Mouse (Mus musculus): ENCODE measurements around the gene Fdps.
"Not testable (repeated sequence)": the region's sequence is repeated elsewhere in the genome, so short reads cannot be mapped to it uniquely, and the experiment has no call there.

Gene Fdps

DNA sequence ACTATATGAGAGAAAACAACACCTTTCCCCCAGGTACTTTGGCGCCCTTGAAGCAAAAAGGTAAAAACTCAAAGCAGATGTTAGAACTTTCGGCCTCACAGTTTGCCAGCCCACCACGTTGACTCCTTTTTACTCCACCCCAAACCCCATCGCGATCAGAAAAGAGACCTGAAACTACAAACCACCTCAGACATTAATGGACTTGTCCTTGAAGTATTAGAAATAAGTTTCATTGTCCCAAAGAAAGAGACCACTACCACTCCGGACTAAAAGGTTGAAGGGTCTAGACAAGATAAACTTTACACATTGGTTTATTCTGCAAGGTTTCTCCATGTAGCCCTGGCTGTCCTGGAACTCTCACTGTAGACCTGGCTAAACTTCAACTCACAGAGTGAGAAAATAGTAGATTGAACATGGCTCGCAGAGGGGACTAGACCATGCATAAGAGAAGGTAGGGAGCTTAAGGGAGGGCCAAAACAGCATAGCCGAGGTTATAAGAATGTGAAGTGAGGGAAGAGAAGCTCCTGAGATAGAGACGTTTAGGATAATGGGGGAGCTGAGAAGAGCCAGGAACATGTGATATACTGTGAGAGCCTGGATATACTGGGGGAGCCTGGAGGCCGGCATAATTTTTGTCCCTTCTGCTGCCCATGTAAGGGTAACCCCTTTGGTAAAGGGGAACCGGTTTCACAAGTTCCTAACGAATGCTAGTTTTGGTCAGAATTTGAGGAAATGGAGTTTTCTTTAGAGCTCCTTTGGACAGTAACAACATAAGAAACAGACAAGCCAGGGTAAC, 934 bp upstream of the Fdps start:
- DNase-seq (ENCODE audit: low spot score): no peak

DNA sequence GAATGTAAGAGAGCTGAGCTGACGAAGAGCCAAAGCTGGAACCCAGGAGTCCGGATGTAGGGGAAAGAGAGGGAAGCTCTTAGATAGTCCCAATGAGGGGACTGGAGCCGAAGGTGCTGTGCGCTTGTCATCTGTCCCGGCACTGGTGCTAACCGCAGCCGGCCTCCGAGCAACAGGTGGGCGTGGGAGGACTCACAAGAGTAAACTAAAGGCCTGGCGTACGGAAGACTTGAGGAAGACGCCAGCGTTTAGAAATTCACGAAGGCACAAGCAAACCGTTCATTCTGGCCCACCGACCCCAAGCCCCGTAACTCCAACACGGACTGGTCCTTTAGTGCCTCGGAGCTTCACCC, 324 bp downstream of the Fdps start:
- peak; percentile 56 for DNase-seq (ENCODE audit: low spot score)

DNA sequence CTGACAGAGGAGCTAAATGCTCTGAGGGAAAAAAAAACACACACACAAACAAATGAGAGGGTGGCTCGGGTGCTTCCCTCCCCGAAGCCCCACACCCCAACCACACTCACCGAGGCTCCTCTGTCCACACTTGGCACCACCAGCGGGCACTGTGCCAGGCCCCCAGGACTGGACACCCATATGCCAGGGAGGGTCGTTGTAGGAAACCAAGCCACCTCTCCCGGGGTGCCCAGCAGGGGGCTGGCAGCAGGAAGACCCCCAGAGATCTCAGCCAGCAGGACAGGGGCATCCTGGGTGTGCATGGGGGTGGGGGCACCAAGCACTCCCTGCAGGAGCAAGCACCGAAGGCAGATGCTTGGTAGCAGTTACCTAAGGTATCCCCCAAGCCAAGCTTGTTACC, 948 bp downstream of the Fdps start, which contains the start of gene Gm43738:
Gene Gm43738, minus strand, starts transcription at position 289 of the 400 bp plus-strand sequence.
- peak; percentile 34 for DNase-seq (ENCODE audit: low spot score)

DNA sequence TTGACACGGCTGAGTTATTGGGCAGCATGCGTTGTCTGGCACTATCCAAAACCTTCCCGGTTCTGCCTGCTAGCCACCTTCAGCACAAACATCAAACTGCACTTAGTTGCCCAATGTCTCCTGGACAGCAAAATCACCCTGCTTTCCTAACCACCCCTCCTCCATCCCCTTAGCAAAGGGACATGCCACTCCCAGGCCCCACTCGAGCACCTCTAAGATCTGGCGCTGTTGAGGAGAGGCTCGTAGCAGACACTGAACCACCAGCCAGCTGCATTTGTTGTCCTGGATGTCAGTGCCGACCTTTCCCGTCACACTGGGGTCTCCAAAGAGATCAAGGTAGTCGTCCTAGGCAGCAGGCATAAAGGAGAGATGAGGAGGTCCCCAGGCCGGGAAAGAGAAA, 7.7 kb downstream of the Fdps start:
- DNase-seq (ENCODE audit: low spot score): no peak

DNA sequence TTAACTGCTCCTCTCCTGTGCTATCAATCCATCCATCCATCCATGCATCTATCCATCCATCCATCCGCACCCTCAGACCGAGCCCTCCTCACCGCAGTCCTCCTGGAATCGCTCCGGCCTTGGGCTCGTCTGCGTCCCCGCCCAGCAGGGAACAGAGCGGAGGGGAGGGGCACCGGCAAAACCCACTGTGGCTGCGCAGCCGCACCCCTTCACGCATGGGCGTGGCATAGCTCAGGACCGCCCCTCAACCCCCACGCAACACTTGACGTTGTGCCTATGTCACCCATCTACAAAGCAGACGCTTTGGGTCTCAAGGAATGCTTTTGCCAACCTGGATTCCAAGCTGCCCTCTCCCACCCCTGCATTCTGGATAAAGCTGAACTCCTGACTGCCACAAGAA, 8.6 kb downstream of the Fdps start, which contains the start of gene Rusc1:
Gene Rusc1, minus strand, starts transcription at position 137 of the 400 bp plus-strand sequence.
- DNase-seq (ENCODE audit: low spot score): peak; percentile 91

DNA sequence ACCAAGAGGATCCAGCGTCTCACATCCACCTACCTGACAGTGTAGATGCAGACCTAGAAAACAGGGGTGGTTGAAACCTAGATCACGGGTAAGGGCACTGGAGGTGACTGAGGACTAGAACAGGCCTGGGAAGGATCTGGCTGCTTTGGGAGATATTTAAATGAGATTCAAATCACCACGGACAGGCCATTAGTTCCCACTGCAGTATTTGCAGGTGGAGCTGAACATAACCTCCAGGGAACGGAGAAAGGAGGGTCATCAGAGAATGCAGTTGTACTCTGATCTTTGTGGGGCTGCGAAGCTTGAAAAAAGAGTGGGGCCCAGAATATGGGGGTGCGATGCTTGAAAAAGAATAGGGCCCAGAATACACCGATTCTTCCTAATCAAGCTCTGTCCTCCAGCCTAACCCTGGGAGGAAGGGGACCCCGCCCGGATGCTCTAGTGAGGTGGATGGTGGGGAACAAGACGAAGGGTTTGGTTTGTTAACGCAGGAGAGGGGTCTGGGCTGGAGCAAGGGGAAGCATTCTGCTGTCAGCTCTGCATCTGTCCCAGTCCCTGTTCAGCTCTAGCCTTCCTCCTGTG, 9.2 kb downstream of the Fdps start:
- no peak for DNase-seq (ENCODE audit: low spot score)

DNA sequence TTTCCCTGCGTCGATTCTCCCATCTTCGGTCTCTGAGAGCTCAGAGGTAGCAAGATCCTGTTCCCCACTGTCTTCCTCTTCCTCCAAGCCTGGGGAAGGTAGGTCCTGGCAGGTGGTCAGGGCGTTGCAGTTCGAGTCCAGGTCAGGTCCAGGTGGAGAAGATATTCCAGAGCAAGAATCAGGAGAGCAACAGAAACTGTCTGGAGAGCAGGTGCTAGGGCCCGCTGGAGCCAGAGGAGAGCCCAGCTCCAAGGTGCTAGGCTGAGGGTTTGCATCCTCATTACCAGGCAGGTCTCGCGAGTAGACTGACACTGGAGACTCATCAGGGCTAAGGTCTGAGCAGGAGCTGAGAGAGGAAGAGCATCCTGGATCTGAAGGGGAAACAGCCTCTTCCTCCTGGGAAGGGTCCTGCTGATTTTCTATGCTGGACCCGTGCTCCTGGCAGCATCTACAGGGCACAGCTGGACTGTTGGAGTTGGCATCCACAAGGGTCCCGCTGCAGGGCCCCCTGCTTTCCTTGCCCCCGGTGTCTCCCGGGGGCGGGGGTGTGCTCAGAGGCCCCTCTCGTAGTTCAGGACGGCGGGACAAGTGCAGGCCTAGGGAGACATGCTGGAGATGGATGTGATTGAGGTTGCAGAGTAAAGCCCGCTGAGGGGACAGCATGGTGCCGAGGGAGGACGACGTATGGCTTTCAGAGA, 9.8 kb downstream of the Fdps start:
- DNase-seq (ENCODE audit: low spot score): peak; percentile 66

DNA sequence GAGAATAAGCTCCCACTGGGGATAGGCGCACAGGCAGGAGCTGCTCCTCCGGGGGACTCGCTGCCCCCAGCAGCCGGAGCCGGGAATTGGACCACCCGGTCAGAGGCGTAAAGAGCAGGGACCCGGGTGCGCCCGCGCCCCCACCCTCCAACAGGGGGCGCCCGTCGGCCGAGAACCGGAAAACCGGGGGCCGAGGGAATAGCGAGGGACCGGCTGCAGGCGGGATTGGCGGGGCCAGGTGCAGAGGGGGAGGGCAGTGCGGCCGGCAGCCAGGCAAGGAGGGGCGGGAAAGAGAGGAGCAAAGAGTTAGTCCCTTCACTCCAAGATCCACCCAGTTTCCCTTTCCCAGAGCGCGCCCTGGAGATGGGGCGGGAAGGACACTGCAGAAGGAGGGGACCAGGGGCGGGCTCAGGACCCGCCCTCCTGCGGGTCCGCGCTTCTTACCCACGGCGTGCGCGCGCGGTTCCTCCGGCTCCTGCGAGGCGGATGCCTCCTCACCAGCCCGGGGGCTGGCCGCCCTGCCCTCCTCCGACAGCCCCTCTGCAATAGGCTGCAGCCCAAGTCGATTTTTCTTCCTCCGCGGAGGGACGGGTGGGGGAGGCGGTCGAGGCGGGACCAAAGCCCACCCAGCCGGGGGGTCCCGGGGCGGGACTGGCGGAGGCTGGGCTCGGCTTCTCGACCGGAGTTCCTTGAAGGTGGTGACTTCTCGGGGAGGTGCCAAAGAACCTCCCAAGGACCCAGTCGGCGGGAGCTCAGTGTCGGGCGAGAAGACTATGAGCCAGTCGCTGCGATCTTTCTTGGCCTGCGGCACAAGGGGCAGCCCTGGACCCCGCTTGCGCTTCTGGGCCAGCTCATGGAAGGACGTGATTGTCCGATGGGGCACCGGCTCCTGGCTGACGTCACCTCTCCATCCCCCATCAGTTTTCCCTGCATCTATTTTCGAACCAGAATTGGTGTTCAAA, 10.8 kb downstream of the Fdps start:
- DNase-seq (ENCODE audit: low spot score): peak; percentile 90

DNA sequence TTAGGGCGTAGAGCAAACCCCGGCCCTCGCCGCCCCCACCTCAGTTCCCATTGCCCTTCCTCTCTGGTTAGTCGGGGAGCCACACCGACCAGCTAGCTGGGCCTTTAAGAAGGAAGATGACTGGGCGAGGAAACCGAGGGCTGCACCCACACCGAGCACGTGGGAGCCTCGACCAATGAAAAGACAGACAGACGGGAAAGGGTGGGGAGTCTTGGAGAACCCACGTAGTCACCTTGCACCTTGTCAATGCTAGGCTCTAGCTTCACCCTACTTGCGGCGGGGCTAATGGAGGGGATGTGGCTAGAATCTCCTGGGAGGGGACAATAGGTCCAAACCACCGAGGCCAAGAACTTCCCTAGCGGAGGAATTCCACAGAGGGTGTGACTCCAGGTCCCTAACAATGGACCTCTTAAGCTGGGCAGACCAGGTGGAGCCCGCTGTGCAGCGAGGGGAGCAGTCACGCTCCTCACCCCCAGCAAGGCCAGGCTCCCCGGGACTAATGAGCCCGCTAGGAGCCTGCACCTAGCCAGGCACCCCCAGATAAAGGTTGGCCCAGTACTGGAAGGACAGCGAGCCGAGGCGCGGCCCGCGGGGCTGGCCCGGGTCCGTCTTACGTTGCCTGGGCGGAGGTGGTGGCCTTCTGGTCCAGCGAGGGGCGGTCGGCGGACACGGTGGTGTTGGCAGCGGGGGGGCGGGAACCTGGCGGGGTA, 11.7 kb downstream of the Fdps start:
- DNase-seq (ENCODE audit: low spot score): peak; percentile 73

DNA sequence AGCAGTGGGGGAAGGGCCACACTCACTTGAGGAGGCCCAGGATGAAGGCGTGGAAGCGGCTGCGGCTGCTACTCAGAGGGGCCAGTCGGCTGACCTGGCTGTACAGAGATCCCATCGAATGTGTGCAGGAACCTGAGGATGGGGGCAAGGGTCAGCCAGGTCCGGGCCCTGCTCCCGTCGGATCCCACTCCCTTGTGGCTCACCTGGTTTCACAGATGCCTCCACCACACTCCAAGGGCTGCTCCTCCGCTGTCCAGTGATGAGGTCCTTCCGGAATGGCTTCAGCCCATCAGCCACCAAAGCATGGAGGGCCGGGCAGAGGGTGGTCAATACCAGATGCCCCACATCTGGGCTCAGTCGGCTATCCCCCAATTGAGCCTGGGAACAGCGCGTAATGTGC, 12.8 kb downstream of the Fdps start:
- no peak for DNase-seq (ENCODE audit: low spot score)

DNA sequence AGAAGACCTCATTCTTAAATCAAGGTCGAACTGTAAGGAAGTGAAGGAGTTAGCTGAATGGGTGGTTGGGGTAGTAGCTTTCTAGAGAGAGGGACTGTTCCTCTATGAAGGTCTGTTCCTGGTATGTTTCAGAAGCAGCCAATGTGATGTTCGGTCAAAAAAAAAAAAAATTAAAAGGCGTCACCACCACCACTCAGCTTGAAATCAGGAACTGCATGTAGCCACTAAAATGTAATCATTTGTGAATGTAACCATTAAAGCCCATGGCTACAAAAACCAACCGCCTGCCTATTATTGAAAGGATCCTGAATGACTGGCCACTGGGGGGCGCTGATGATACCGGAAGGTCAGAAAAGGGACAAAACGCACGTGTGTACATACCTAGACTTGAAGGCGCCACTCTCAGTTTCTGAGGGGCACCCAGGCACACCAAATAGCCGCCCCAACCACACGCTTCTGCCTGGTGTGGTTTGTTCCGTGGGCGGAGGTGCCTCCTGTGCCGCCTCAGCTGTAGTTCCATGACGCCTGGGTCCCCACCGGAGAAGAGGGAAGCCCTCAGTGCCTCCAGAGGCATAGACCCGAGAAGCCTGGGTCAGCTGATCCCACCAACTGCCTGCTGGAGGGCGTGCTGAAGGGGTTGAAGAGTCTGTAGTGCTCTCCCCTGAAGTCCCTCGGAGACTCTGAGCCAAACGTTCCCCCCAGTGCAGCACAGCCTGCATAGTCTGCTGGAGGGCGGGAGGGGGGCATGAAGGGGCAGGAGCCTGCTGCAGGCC, 14.2 kb downstream of the Fdps start:
- peak; percentile 81 for DNase-seq (ENCODE audit: low spot score)

DNA sequence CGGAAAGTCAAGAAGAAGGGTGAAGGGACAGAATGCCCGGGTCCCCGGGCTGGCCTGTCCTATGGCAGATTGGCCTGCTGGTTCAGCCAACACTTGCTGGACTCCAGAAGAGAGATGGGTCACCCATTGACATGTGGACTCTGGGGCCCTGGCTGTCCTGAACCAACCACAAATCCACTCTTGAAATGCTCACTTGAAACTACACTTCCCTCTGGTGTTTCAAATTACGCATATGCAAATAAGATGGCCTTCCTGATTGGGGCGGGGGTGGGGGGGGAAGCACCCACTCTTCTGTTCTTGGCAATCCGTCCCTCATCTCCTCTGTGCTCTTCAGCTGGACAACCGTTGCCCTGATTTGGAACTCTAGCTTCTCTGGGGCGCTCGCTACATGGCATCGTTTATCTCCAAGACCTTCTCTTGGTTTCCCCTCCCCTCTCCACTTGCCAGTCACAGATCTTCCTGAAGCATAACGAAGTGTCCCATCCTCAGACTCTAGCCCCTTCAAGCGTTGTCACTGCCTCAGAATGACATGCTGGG, 17.0 kb downstream of the Fdps start:
- DNase-seq (ENCODE audit: low spot score): no peak

DNA sequence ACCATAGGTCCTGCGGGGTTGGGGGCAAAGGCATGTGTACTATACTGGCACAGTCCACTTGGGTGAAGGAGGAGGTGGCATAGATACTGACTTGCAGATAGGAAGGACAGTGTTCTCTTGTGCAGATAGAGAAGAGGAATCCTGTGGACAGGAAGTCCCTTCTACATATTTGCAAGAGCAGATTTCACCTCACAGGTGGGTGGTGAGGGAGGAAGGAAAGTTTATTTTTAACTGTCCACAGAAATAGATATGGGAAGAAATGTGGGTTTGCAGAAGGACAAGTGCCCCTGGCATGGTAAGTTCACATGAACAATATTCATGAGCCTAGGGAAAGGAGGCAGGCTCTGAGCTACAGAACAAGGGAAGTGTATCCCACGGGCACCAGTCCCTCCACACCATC, 17.6 kb downstream of the Fdps start:
- DNase-seq (ENCODE audit: low spot score): no peak

DNA sequence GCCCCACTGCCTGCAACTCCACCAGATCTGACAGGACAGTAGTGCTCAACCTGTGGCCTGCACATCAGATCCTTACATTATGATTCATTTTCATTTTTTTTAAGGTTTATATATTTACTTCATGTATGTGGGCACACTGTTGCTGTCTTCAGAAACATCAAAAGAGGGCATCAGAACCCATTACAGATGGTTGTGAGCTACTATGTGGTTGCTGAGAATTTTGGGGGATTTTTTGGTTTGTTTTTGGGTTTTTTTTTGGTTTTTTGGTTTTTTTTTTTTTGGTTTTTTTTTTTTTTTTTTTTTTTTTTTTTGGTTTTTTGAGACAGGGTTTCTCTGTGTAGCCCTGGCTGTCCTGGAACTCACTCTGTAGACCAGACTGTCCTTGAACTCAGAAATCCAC, 19.5 kb downstream of the Fdps start:
- DNase-seq (ENCODE audit: low spot score): not testable (repeated sequence)

DNA sequence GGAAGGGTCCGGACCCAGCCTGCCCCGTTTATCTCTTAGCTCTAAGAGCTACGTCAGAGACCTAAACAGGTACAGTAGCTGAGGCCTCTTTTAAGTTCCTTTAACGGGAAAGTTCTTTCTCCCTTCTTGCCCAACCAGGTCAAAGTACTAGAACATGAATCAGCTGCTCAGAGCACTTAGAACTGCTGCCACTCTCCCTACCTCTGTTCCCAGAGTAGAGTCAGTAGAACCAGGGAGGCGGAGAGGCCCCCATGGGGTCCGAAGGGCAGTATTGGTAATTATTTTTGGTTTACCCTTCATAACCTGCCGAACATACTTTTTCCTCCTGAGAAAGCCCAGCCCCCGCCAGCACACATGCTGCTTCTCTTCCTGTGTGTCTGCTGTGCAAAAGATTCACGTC, 24.4 kb downstream of the Fdps start:
- no peak for DNase-seq (ENCODE audit: low spot score)

DNA sequence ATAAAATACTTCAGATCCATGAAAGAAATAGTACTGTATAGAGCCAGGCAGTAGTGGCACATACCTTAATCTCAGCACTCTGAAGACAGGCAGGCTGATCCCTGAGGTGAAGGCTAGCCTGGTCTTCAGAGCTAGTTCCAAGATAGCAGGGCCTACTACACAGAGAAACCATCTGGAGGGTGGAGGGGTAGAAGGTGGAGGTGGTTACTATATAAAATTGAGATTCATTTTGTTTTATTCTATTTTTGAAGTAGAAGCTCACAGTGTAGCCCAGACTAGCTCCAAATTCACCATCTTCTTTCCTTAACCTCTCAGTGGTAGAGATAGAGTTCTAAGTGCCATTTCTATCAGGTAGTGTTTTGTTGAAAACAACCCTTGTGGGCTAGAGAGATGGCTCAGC, 34.5 kb downstream of the Fdps start:
- DNase-seq (ENCODE audit: low spot score): no peak

DNA sequence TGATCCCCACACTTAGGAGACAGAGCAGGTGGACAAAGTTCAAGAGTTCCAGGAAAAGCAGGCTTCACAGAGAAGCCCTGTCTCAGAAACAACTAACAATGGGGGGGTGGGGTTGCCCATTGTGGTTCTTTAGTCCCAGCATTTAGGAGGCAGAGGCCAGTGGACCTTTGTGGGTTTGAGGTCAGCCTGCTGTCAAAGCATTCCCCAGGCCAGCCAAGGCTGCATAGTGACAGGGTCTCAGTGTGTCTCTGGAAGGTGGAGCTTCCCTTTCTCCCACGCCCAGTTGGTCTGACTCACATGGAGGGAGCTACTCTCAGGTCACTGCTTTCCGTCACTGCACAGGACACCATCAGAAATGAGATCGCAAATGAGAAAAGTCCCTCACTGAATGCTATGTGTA, 40.1 kb downstream of the Fdps start:
- no peak for DNase-seq (ENCODE audit: low spot score)

DNA sequence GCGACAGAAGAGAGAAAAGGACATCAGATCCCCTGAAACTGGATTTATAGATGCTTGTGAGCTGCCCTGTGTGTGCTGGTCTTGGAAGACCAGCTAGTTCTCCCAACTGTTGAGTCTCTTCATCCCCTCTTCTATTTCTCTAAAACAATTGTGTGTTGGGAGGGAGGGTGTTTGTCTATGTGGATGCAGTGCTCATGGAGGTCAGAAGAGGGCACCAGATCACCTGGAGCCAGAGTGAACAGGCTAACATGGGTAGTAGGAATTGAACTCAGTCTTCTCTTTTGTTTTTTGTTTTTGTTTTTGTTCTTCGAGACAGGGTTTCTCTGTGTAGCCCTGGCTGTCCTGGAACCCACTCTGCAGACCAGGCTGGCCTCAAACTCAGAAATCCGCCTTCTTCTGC, 43.0 kb downstream of the Fdps start:
- peak; percentile 36 for DNase-seq (ENCODE audit: low spot score)

DNA sequence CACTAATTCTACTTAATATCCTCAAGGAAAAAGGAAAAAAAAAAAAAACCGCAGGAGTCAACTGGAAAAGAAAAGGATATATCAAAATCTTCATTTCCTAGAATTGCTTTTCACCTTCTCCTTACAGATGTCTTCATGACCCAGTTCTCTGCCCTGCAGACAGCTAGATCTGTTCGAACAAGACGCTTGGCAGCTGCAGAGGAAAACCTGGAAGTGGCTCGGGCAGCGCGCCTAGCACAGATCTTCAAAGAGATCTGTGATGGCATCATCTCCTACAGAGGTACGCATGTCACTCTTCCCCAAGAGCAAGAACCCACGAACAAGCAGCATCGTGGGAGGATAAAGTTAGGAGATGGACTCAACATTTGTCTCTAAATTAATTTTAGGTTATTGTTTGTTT, 43.4 kb downstream of the Fdps start:
- DNase-seq (ENCODE audit: low spot score): no peak
